Mouse (Mus musculus): Measurements from ENCODE around the gene Hmgb2. TPM values are rescaled to one million over a fixed set of nuclear protein-coding genes. Genes with fewer than 3 reads are reported as not detected.
"Not testable (repeated sequence)": the region's sequence is repeated elsewhere in the genome, so short reads cannot be mapped to it uniquely, and the experiment has no call there.

The Hmgb2 gene
- polyA plus RNA-seq, 1 experiment from 2014 or later = 384 TPM

- WGBS = 89% methylated on average over 5 of the region's 5 CpGs
- not testable (repeated sequence) for H3K27me3 ChIP-seq (ENCODE audit: insufficient read depth, poor library complexity, severe bottlenecking); H3K4me3 ChIP-seq; H3K9me3 ChIP-seq; H3K27ac ChIP-seq; DNase-seq (ENCODE audit: low spot score); H3K4me1 ChIP-seq
- H3K36me3 ChIP-seq = peaks cover 41% of the 10 kb centered on the region
Observed at GRCm38 (mm10) chr8:57516685-57517084, 5.0 kb downstream of the Hmgb2 start.

GRCm38 (mm10) chr8:57517723-57518122, 6.0 kb downstream of the Hmgb2 start:
- Histone ChIP-seq H3K27ac (no peak overlapping the region), H3K9me3 (no peaks in the 10 kb centered on the region), H3K4me1 (peaks cover 6% of the 10 kb centered on the region; the same call in 1 of the 2 replicates), H3K36me3 (peaks cover 39% of the 10 kb centered on the region), H3K27me3 (ENCODE audit: insufficient read depth, poor library complexity, severe bottlenecking) (no peaks in the 10 kb centered on the region), H3K4me3 (no peak overlapping the region)
- DNase-seq (ENCODE audit: low spot score) = peak; percentile 31
- 88% methylated on average over 3 of the region's 3 CpGs for WGBS

GRCm38 (mm10) chr8:57520186-57520786, 8.6 kb downstream of the Hmgb2 start:
- H3K4me3 ChIP-seq = no peak overlapping the region
- H3K36me3 ChIP-seq = peaks cover 22% of the 10 kb centered on the region
- H3K27ac ChIP-seq = no peak overlapping the region
- peak; percentile 46 for DNase-seq (ENCODE audit: low spot score)
- H3K9me3 ChIP-seq = no peaks in the 10 kb centered on the region
- WGBS = 69% methylated on average over 12 of the region's 12 CpGs
- no peaks in the 10 kb centered on the region for H3K27me3 ChIP-seq (ENCODE audit: insufficient read depth, poor library complexity, severe bottlenecking)
- no peaks in the 10 kb centered on the region for H3K4me1 ChIP-seq

- Histone ChIP-seq H3K4me1 (no peaks in the 10 kb centered on the region; the same call in 1 of the 2 replicates), H3K27me3 (ENCODE audit: insufficient read depth, poor library complexity, severe bottlenecking) (no peaks in the 10 kb centered on the region), H3K36me3 (no peaks in the 10 kb centered on the region), H3K9me3 (no peaks in the 10 kb centered on the region), H3K4me3 (no peak overlapping the region), H3K27ac (no peak overlapping the region)
- DNase-seq (ENCODE audit: low spot score) = peak; percentile 74
- WGBS = 91% methylated on average over 1 of the region's 1 CpGs
Observed at GRCm38 (mm10) chr8:57528036-57528435, 16.3 kb downstream of the Hmgb2 start.

- Histone ChIP-seq H3K27ac (0 out of 2 replicates have a peak overlapping the region, but pooled peaks have one; percentile 75), H3K36me3 (peaks cover 5% of the 10 kb centered on the region; the same call in 1 of the 2 replicates), H3K9me3 (0 out of 2 replicates have a peak, but pooled peaks cover 3% of the 10 kb centered on the region), H3K4me3 (0 out of 2 replicates have a peak overlapping the region, but pooled peaks have one; percentile 35), H3K4me1 (no peaks in the 10 kb centered on the region; the same call in 1 of the 2 replicates), H3K27me3 (ENCODE audit: insufficient read depth, poor library complexity, severe bottlenecking) (no peaks in the 10 kb centered on the region)
- 87% methylated on average over 13 of the region's 13 CpGs for WGBS
- DNase-seq (ENCODE audit: low spot score) = no peak
Observed at GRCm38 (mm10) chr8:57530238-57530637, 18.5 kb downstream of the Hmgb2 start.

GRCm38 (mm10) chr8:57530666-57531349, 19.1 kb downstream of the Hmgb2 start:
- no peaks in the 10 kb centered on the region; the same call in 1 of the 2 replicates for H3K4me1 ChIP-seq
- no peaks in the 10 kb centered on the region for H3K27me3 ChIP-seq (ENCODE audit: insufficient read depth, poor library complexity, severe bottlenecking)
- H3K36me3 ChIP-seq = peaks cover 11% of the 10 kb centered on the region; the same call in 1 of the 2 replicates
- H3K27ac ChIP-seq = peak overlapping the region; percentile 75; the same call in 1 of the 2 replicates
- DNase-seq (ENCODE audit: low spot score) = peak; percentile 92
- 0 out of 2 replicates have a peak, but pooled peaks cover 3% of the 10 kb centered on the region for H3K9me3 ChIP-seq
- WGBS = 30% methylated on average over 15 of the region's 15 CpGs
- peak overlapping the region; percentile 35; the same call in 1 of the 2 replicates for H3K4me3 ChIP-seq

- H3K4me1 ChIP-seq = no peaks in the 10 kb centered on the region; the same call in 1 of the 2 replicates
- WGBS = 34% methylated on average over 2 of the region's 2 CpGs
- H3K27ac ChIP-seq = no peak overlapping the region
- H3K4me3 ChIP-seq = no peak overlapping the region
- DNase-seq (ENCODE audit: low spot score) = no peak
- H3K9me3 ChIP-seq = 0 out of 2 replicates have a peak, but pooled peaks cover 3% of the 10 kb centered on the region
- H3K36me3 ChIP-seq = peaks cover 17% of the 10 kb centered on the region; the same call in 1 of the 2 replicates
- no peaks in the 10 kb centered on the region for H3K27me3 ChIP-seq (ENCODE audit: insufficient read depth, poor library complexity, severe bottlenecking)
Observed at GRCm38 (mm10) chr8:57532223-57532622, 20.5 kb downstream of the Hmgb2 start.

GRCm38 (mm10) chr8:57533106-57533505, 21.4 kb downstream of the Hmgb2 start:
- 87% methylated on average over 4 of the region's 4 CpGs for WGBS
- H3K4me3 ChIP-seq = no peak overlapping the region
- peaks cover 17% of the 10 kb centered on the region; the same call in 1 of the 2 replicates for H3K36me3 ChIP-seq
- H3K4me1 ChIP-seq = no peaks in the 10 kb centered on the region; the same call in 1 of the 2 replicates
- H3K9me3 ChIP-seq = 0 out of 2 replicates have a peak, but pooled peaks cover 3% of the 10 kb centered on the region
- no peak overlapping the region for H3K27ac ChIP-seq
- peak; percentile 56 for DNase-seq (ENCODE audit: low spot score)
- H3K27me3 ChIP-seq (ENCODE audit: insufficient read depth, poor library complexity, severe bottlenecking) = no peaks in the 10 kb centered on the region

- WGBS = 78% methylated on average over 4 of the region's 4 CpGs
- Histone ChIP-seq H3K4me1 (no peaks in the 10 kb centered on the region; the same call in 1 of the 2 replicates), H3K27ac (no peak overlapping the region), H3K4me3 (no peak overlapping the region), H3K36me3 (peaks cover 17% of the 10 kb centered on the region; the same call in 1 of the 2 replicates), H3K27me3 (ENCODE audit: insufficient read depth, poor library complexity, severe bottlenecking) (no peaks in the 10 kb centered on the region), H3K9me3 (0 out of 2 replicates have a peak, but pooled peaks cover 3% of the 10 kb centered on the region)
- DNase-seq (ENCODE audit: low spot score) = no peak
Observed at GRCm38 (mm10) chr8:57534495-57534894, 22.8 kb downstream of the Hmgb2 start.

GRCm38 (mm10) chr8:57536167-57536566, 24.5 kb downstream of the Hmgb2 start:
- Histone ChIP-seq H3K4me1 (no peaks in the 10 kb centered on the region), H3K27me3 (ENCODE audit: insufficient read depth, poor library complexity, severe bottlenecking) (no peaks in the 10 kb centered on the region), H3K9me3 (0 out of 2 replicates have a peak, but pooled peaks cover 3% of the 10 kb centered on the region), H3K4me3 (no peak overlapping the region), H3K36me3 (peaks cover 17% of the 10 kb centered on the region; the same call in 1 of the 2 replicates), H3K27ac (no peak overlapping the region)
- 90% methylated on average over 6 of the region's 6 CpGs for WGBS
- DNase-seq (ENCODE audit: low spot score) = peak; percentile 50

- H3K27ac ChIP-seq = no peak overlapping the region
- DNase-seq (ENCODE audit: low spot score) = peak; percentile 66
- H3K4me1 ChIP-seq = no peaks in the 10 kb centered on the region
- 0 out of 2 replicates have a peak, but pooled peaks cover 3% of the 10 kb centered on the region for H3K9me3 ChIP-seq
- H3K4me3 ChIP-seq = no peak overlapping the region
- WGBS = 64% methylated on average over 7 of the region's 7 CpGs
- H3K36me3 ChIP-seq = peaks cover 17% of the 10 kb centered on the region; the same call in 1 of the 2 replicates
- H3K27me3 ChIP-seq (ENCODE audit: insufficient read depth, poor library complexity, severe bottlenecking) = no peaks in the 10 kb centered on the region
Observed at GRCm38 (mm10) chr8:57538601-57539000, 26.9 kb downstream of the Hmgb2 start.

- H3K36me3 ChIP-seq = peaks cover 11% of the 10 kb centered on the region; the same call in 1 of the 2 replicates
- DNase-seq (ENCODE audit: low spot score) = peak; percentile 70
- 44% methylated on average over 12 of the region's 12 CpGs for WGBS
- no peaks in the 10 kb centered on the region for H3K4me1 ChIP-seq
- no peak overlapping the region for H3K4me3 ChIP-seq
- H3K27ac ChIP-seq = no peak overlapping the region
- H3K27me3 ChIP-seq (ENCODE audit: insufficient read depth, poor library complexity, severe bottlenecking) = no peaks in the 10 kb centered on the region
- H3K9me3 ChIP-seq = no peaks in the 10 kb centered on the region
Observed at GRCm38 (mm10) chr8:57540110-57540838, 28.6 kb downstream of the Hmgb2 start.
